Mouse (Mus musculus): ENCODE results near the gene Cbarp. TPM values are rescaled to one million over a fixed set of nuclear protein-coding genes. Genes with fewer than 3 reads are reported as not detected.

The Cbarp gene
- total RNA-seq, 2 experiments from 2014 or later: 129 to 266 TPM

GRCm38 (mm10) chr10:80158307-80158986, 17.8 kb upstream of the Cbarp start:
- DNase-seq (ENCODE audit: low spot score in 2 of 2): peak in 1 of 2 experiments; percentile 63

GRCm38 (mm10) chr10:80157141-80157929, 16.7 kb upstream of the Cbarp start:
- peak in 1 of 2 experiments; percentile 25 for DNase-seq (ENCODE audit: low spot score in 2 of 2)

GRCm38 (mm10) chr10:80156752-80157053, 16.1 kb upstream of the Cbarp start:
- no peak for DNase-seq (ENCODE audit: low spot score in 2 of 2)

- peak in 1 of 2 experiments; percentile 30 for DNase-seq (ENCODE audit: low spot score in 2 of 2)
Observed at GRCm38 (mm10) chr10:80156002-80156751, 15.5 kb upstream of the Cbarp start.

GRCm38 (mm10) chr10:80155277-80155676, 14.6 kb upstream of the Cbarp start:
- no peak for DNase-seq (ENCODE audit: low spot score in 2 of 2)

- DNase-seq (ENCODE audit: low spot score in 2 of 2): no peak
Observed at GRCm38 (mm10) chr10:80154384-80154783, 13.7 kb upstream of the Cbarp start.

GRCm38 (mm10) chr10:80153713-80154112, 13.1 kb upstream of the Cbarp start:
- peak in 1 of 2 experiments; percentile 27 for DNase-seq (ENCODE audit: low spot score in 2 of 2)

GRCm38 (mm10) chr10:80152873-80153260, 12.2 kb upstream of the Cbarp start:
- peak in 1 of 2 experiments; percentile 62 for DNase-seq (ENCODE audit: low spot score in 2 of 2)

- DNase-seq (ENCODE audit: low spot score in 2 of 2): peak in 1 of 2 experiments; percentile 25
Observed at GRCm38 (mm10) chr10:80152071-80152872, 11.6 kb upstream of the Cbarp start.

- DNase-seq (ENCODE audit: low spot score in 2 of 2): peak; percentile 63 to 70
Observed at GRCm38 (mm10) chr10:80151211-80152034, 10.8 kb upstream of the Cbarp start.

- DNase-seq (ENCODE audit: low spot score in 2 of 2): peak in 1 of 2 experiments; percentile 65
Observed at GRCm38 (mm10) chr10:80150226-80151210, 9.9 kb upstream of the Cbarp start.

- peak; percentile 88 to 91 for DNase-seq (ENCODE audit: low spot score in 2 of 2)
Observed at GRCm38 (mm10) chr10:80149291-80150225, 8.9 kb upstream of the Cbarp start.

- DNase-seq (ENCODE audit: low spot score in 2 of 2): peak; percentile 95 to 96
Observed at GRCm38 (mm10) chr10:80148610-80149290, 8.1 kb upstream of the Cbarp start.

GRCm38 (mm10) chr10:80147719-80148601, 7.3 kb upstream of the Cbarp start, which contains the start of gene Midn:
Midn (plus strand) TSS chr10:80148272.
- DNase-seq (ENCODE audit: low spot score in 2 of 2): peak; percentile 89 to 93

GRCm38 (mm10) chr10:80147146-80147718, 6.6 kb upstream of the Cbarp start:
- no peak for DNase-seq (ENCODE audit: low spot score in 2 of 2)

Data from adrenal gland, adult 18-20 months (tissue).